Mouse (Mus musculus): Measurements from ENCODE around the gene Tmem176b. TPM values are rescaled to one million over a fixed set of nuclear protein-coding genes. Genes with fewer than 3 reads are reported as not detected.

Gene Tmem176b
- polyA plus RNA-seq, 1 experiment from 2014 or later, result 54.6 TPM

- Histone ChIP-seq H3K27ac (replicated peaks) (no peak overlapping the region), H3K4me3 (no peak overlapping the region), H3K27me3 (replicated peaks; ENCODE audit: low read depth, poor library complexity, severe bottlenecking) (peaks cover 9% of the 10 kb centered on the region; the same call in 1 of the 2 replicates), H3K4me1 (peaks cover 11% of the 10 kb centered on the region; the same call in 1 of the 2 replicates), H3K9me3 (no peaks in the 10 kb centered on the region), H3K36me3 (replicated peaks) (no peaks in the 10 kb centered on the region)
- no peak for DNase-seq (ENCODE audit: low spot score)
- 84% methylated on average over 4 of the region's 4 CpGs for WGBS
Observed at GRCm38 (mm10) chr6:48862816-48863215, 21.5 kb upstream of the Tmem176b start.

GRCm38 (mm10) chr6:48861616-48862280 lies 20.5 kb upstream of the Tmem176b start:
- Histone ChIP-seq H3K27ac (replicated peaks) (no peak overlapping the region), H3K36me3 (replicated peaks) (no peaks in the 10 kb centered on the region), H3K4me3 (no peak overlapping the region), H3K9me3 (no peaks in the 10 kb centered on the region), H3K27me3 (replicated peaks; ENCODE audit: low read depth, poor library complexity, severe bottlenecking) (peaks cover 6% of the 10 kb centered on the region; the same call in 1 of the 2 replicates), H3K4me1 (peaks cover 6% of the 10 kb centered on the region; the same call in 1 of the 2 replicates)
- 83% methylated on average over 12 of the region's 12 CpGs for WGBS
- DNase-seq (ENCODE audit: low spot score), result peak; percentile 7

- H3K27ac ChIP-seq (replicated peaks), result no peak overlapping the region
- peaks cover 6% of the 10 kb centered on the region; the same call in 1 of the 2 replicates for H3K4me1 ChIP-seq
- H3K36me3 ChIP-seq (replicated peaks), result no peaks in the 10 kb centered on the region
- peaks cover 6% of the 10 kb centered on the region; the same call in 1 of the 2 replicates for H3K27me3 ChIP-seq (replicated peaks; ENCODE audit: low read depth, poor library complexity, severe bottlenecking)
- 90% methylated on average over 1 of the region's 1 CpGs for WGBS
- DNase-seq (ENCODE audit: low spot score), result peak; percentile 0
- H3K9me3 ChIP-seq, result no peaks in the 10 kb centered on the region
- H3K4me3 ChIP-seq, result no peak overlapping the region
Observed at GRCm38 (mm10) chr6:48860851-48861250, 19.6 kb upstream of the Tmem176b start.

GRCm38 (mm10) chr6:48860130-48860815 lies 19.0 kb upstream of the Tmem176b start:
- 11% methylated on average over 23 of the region's 23 CpGs for WGBS
- no peak overlapping the region; the same call in 1 of the 2 replicates for H3K27ac ChIP-seq (replicated peaks)
- H3K27me3 ChIP-seq (replicated peaks; ENCODE audit: low read depth, poor library complexity, severe bottlenecking), result peaks cover 6% of the 10 kb centered on the region; the same call in 1 of the 2 replicates
- no peaks in the 10 kb centered on the region for H3K9me3 ChIP-seq
- H3K4me1 ChIP-seq, result peaks cover 6% of the 10 kb centered on the region; the same call in 1 of the 2 replicates
- peak overlapping the region; percentile 50 for H3K4me3 ChIP-seq
- no peaks in the 10 kb centered on the region for H3K36me3 ChIP-seq (replicated peaks)
- peak; percentile 68 for DNase-seq (ENCODE audit: low spot score)

- Histone ChIP-seq H3K27ac (replicated peaks) (no peak overlapping the region), H3K4me3 (no peak overlapping the region), H3K9me3 (no peaks in the 10 kb centered on the region), H3K27me3 (replicated peaks; ENCODE audit: low read depth, poor library complexity, severe bottlenecking) (no peaks in the 10 kb centered on the region; the same call in 1 of the 2 replicates), H3K36me3 (replicated peaks) (no peaks in the 10 kb centered on the region), H3K4me1 (peaks cover 6% of the 10 kb centered on the region)
- no peak for DNase-seq (ENCODE audit: low spot score)
- WGBS, result 51% methylated on average over 8 of the region's 8 CpGs
Observed at GRCm38 (mm10) chr6:48857613-48858302, 16.5 kb upstream of the Tmem176b start.

GRCm38 (mm10) chr6:48854155-48854554 lies 12.9 kb upstream of the Tmem176b start:
- no peaks in the 10 kb centered on the region; the same call in 1 of the 2 replicates for H3K27me3 ChIP-seq (replicated peaks; ENCODE audit: low read depth, poor library complexity, severe bottlenecking)
- 92% methylated on average over 2 of the region's 2 CpGs for WGBS
- H3K27ac ChIP-seq (replicated peaks), result no peak overlapping the region
- no peak for DNase-seq (ENCODE audit: low spot score)
- no peaks in the 10 kb centered on the region for H3K9me3 ChIP-seq
- peaks cover 11% of the 10 kb centered on the region for H3K4me1 ChIP-seq
- H3K4me3 ChIP-seq, result no peak overlapping the region
- no peaks in the 10 kb centered on the region for H3K36me3 ChIP-seq (replicated peaks)

- Histone ChIP-seq H3K9me3 (no peaks in the 10 kb centered on the region), H3K27ac (replicated peaks) (peak overlapping the region; percentile 89), H3K4me1 (peaks cover 11% of the 10 kb centered on the region), H3K36me3 (replicated peaks) (no peaks in the 10 kb centered on the region), H3K27me3 (replicated peaks; ENCODE audit: low read depth, poor library complexity, severe bottlenecking) (no peaks in the 10 kb centered on the region), H3K4me3 (peak overlapping the region; percentile 56)
- under 1% methylated on average over 29 of the region's 29 CpGs for WGBS
- peak; percentile 80 for DNase-seq (ENCODE audit: low spot score)
Observed at GRCm38 (mm10) chr6:48851820-48852491, 10.7 kb upstream of the Tmem176b start.

- Histone ChIP-seq H3K27me3 (replicated peaks; ENCODE audit: low read depth, poor library complexity, severe bottlenecking) (no peaks in the 10 kb centered on the region), H3K9me3 (no peaks in the 10 kb centered on the region), H3K36me3 (replicated peaks) (peaks cover 6% of the 10 kb centered on the region; the same call in 1 of the 2 replicates), H3K4me1 (peaks cover 25% of the 10 kb centered on the region), H3K4me3 (no peak overlapping the region), H3K27ac (replicated peaks) (no peak overlapping the region)
- DNase-seq (ENCODE audit: low spot score), result no peak
- 64% methylated on average over 4 of the region's 4 CpGs for WGBS
Observed at GRCm38 (mm10) chr6:48845086-48845485, 3.8 kb upstream of the Tmem176b start.

GRCm38 (mm10) chr6:48842111-48842842 lies 981 bp upstream of the Tmem176b start:
- WGBS, result 77% methylated on average over 11 of the region's 11 CpGs
- H3K9me3 ChIP-seq, result no peaks in the 10 kb centered on the region
- H3K27me3 ChIP-seq (replicated peaks; ENCODE audit: low read depth, poor library complexity, severe bottlenecking), result no peaks in the 10 kb centered on the region
- peak overlapping the region; percentile 54 for H3K4me3 ChIP-seq
- DNase-seq (ENCODE audit: low spot score), result no peak
- peaks cover 9% of the 10 kb centered on the region; the same call in 1 of the 2 replicates for H3K36me3 ChIP-seq (replicated peaks)
- peaks cover 31% of the 10 kb centered on the region for H3K4me1 ChIP-seq
- peak overlapping the region; percentile 85 for H3K27ac ChIP-seq (replicated peaks)

GRCm38 (mm10) chr6:48840371-48840969 lies 826 bp downstream of the Tmem176b start, which contains the start of gene Tmem176a:
Gene Tmem176a, plus strand, starts transcription at chr6:48840919.
- Histone ChIP-seq H3K4me3 (peak within 1 kb of the TSS; percentile 54), H3K27ac (replicated peaks) (peak within 1 kb of the TSS; percentile 85), H3K4me1 (peaks cover 31% of the 10 kb centered on the region), H3K27me3 (replicated peaks; ENCODE audit: low read depth, poor library complexity, severe bottlenecking) (no peaks in the 10 kb centered on the region), H3K9me3 (no peaks in the 10 kb centered on the region), H3K36me3 (replicated peaks) (peaks cover 12% of the 10 kb centered on the region; the same call in 1 of the 2 replicates)
- peak; percentile 22 for DNase-seq (ENCODE audit: low spot score)
- whole genome bisulfite sequencing, result 43% methylated on average over 7 of the region's 7 CpGs
